Mouse (Mus musculus): Measurements from ENCODE around the gene Pomt1. TPM values are rescaled to one million over a fixed set of nuclear protein-coding genes. Genes with fewer than 3 reads are reported as not detected.
A peak's percentile ranks its signal among the peaks of the same experiment; 100 is the strongest.

Pomt1 gene
- polyA plus RNA-seq, 1 experiment from 2014 or later = 15.5 TPM

DNA sequence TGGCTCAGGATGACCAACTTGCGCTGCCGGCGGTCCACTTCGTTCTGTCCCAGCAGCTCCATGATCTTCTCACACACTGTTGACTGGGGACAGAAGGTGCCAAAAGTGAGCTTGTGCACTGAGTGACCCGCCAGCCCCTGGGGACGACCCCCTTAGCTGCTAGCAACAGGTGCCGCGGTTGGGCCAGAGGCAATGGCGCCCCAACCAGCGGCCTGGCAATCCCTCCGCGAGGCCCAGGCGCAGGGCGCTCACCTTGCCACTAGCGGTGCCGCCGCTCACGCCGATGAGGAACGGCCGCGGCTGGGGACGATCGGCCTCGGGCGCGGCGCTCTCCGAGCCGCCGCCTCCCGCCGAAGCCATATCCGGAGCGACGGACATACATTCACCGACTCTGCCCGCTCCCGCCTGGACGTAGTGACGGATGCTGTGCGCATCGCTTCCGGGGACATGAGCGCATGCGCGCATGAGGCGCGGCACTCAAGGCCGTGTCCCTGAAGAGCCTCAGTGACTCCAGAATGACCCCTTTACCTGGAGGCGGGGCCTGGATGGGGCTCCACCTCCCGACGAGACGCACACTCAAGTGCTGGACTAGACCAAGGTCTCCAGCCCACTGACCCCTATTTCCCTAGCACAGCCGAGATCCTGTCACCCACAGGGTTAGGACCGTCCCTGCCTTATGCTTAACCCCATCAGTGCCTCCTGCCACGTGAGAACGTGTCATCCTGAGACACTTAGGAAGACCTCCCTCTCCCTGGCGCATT, 23.4 kb downstream of the Pomt1 start, which contains the start of gene Uck1:
Uck1 (minus strand) TSS at position 503 of the 761 bp plus-strand sequence.
- H3K9ac ChIP-seq (replicated peaks; ENCODE audit: low read length) = peak within 1 kb of the TSS; percentile 79
- H3K36me3 ChIP-seq (replicated peaks; ENCODE audit: control insufficient read depth, insufficient read depth, low read depth, low read length) = no peaks in the 10 kb centered on the region; the same call in 1 of the 2 replicates
- WGBS = 2% methylated on average over 48 of the region's 59 CpGs
- peak within 1 kb of the TSS; percentile 74 for H3K4me3 ChIP-seq (ENCODE audit: low read depth, low read length)
- DNase-seq (ENCODE audit: low spot score) (peak; percentile 92), ATAC-seq (replicated peaks; ENCODE audit: insufficient number of reproducible peaks, low FRiP score, low TSS enrichment, low read depth) (peak; percentile 82)
- peak within 1 kb of the TSS; percentile 57 for H3K4me2 ChIP-seq (ENCODE audit: low read depth, low read length)
- H3K9me3 ChIP-seq (replicated peaks; ENCODE audit: control insufficient read depth, low read length) = no peaks in the 10 kb centered on the region
- no peaks in the 10 kb centered on the region for H3K27me3 ChIP-seq (ENCODE audit: control insufficient read depth, insufficient read depth, low read length)
- H3K27ac ChIP-seq (replicated peaks; ENCODE audit: low read depth, low read length) = 0 out of 2 replicates have a peak within 1 kb of the TSS, but pooled peaks have one; percentile 6
- peaks cover 4% of the 10 kb centered on the region; the same call in 1 of the 2 replicates for H3K4me1 ChIP-seq (ENCODE audit: control insufficient read depth, insufficient read depth, low read length)

DNA sequence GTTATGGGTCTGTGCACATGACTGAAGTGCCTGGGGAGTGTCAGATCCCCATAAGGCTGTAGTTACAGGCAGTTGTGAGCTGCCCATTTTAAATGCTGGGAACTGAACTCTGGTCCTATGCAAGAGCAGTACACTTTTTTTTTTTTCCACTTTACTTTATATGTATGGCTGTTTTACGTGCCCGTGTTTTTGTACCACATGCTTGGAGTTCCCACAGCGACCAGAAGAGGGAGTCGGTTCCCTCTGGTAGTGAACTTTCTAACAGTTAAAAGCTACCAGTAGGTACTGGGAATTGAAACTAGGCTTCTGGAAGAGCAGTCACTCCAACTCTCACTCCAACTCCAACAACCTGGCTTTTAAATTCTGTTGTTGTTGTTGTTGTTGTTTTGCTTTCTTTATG, 24.2 kb downstream of the Pomt1 start:
- no peak overlapping the region for H3K4me2 ChIP-seq (ENCODE audit: low read depth, low read length)
- ATAC-seq (replicated peaks; ENCODE audit: insufficient number of reproducible peaks, low FRiP score, low TSS enrichment, low read depth) = no peak
- WGBS = 34% methylated on average over 4 of the region's 4 CpGs
- no peaks in the 10 kb centered on the region for H3K9me3 ChIP-seq (replicated peaks; ENCODE audit: control insufficient read depth, low read length)
- no peak overlapping the region for H3K27ac ChIP-seq (replicated peaks; ENCODE audit: low read depth, low read length)
- no peaks in the 10 kb centered on the region; the same call in 1 of the 2 replicates for H3K36me3 ChIP-seq (replicated peaks; ENCODE audit: control insufficient read depth, insufficient read depth, low read depth, low read length)
- H3K4me3 ChIP-seq (ENCODE audit: low read depth, low read length) = no peak overlapping the region
- H3K27me3 ChIP-seq (ENCODE audit: control insufficient read depth, insufficient read depth, low read length) = no peaks in the 10 kb centered on the region
- DNase-seq (ENCODE audit: low spot score) = peak; percentile 56
- H3K4me1 ChIP-seq (ENCODE audit: control insufficient read depth, insufficient read depth, low read length) = peaks cover 4% of the 10 kb centered on the region; the same call in 1 of the 2 replicates
- no peak overlapping the region for H3K9ac ChIP-seq (replicated peaks; ENCODE audit: low read length)

DNA sequence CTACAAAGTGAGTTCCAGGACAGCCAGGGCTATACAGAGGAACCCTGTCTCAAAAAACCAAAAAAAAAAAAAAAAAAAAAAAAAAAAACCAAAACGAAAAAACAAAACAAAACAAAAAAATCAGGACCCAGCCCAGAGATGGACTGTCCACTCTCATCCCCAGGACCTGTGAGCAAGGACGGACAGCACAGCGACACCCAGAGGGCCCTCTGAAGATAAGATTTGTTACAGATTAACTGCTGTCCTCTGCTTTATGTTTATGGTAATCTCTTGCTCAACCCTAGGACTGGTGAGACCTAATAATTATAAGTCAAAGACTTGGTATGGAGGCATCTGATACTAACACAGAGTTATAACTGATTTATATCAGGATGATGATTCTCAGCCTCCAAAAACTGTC, 39.4 kb downstream of the Pomt1 start:
- Histone ChIP-seq H3K9me3 (replicated peaks; ENCODE audit: control insufficient read depth, low read length) (no peaks in the 10 kb centered on the region), H3K4me1 (ENCODE audit: control insufficient read depth, insufficient read depth, low read length) (no peaks in the 10 kb centered on the region), H3K27ac (replicated peaks; ENCODE audit: low read depth, low read length) (no peak overlapping the region), H3K36me3 (replicated peaks; ENCODE audit: control insufficient read depth, insufficient read depth, low read depth, low read length) (no peaks in the 10 kb centered on the region; the same call in none of the 2 replicates), H3K27me3 (ENCODE audit: control insufficient read depth, insufficient read depth, low read length) (no peaks in the 10 kb centered on the region), H3K9ac (replicated peaks; ENCODE audit: low read length) (no peak overlapping the region), H3K4me3 (ENCODE audit: low read depth, low read length) (no peak overlapping the region), H3K4me2 (ENCODE audit: low read depth, low read length) (no peak overlapping the region)
- 77% methylated on average over 3 of the region's 3 CpGs for WGBS
- no peak for ATAC-seq (replicated peaks; ENCODE audit: insufficient number of reproducible peaks, low FRiP score, low TSS enrichment, low read depth)
- DNase-seq (ENCODE audit: low spot score) = no peak

DNA sequence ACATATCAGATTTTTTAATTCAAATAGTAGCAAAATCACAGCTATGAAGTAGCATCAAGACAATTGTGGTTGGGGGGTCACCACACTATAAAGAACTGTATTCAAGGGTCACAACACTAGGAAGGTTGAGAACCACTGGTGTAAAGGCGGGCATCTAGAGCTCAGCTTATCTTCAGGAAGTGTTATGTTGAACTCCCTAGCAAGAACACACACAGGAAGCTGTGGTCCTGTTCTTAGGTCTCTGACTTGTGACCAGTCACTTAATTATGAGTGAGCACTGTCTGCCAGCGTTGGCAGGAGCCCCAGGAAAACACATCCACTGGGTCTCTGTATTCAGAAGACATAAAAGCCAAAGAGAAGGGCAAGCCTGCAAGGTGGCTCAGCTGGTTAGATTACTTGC, 45.9 kb downstream of the Pomt1 start:
- DNase-seq (ENCODE audit: low spot score) (no peak), ATAC-seq (replicated peaks; ENCODE audit: insufficient number of reproducible peaks, low FRiP score, low TSS enrichment, low read depth) (no peak)
- Histone ChIP-seq H3K4me1 (ENCODE audit: control insufficient read depth, insufficient read depth, low read length) (no peaks in the 10 kb centered on the region; the same call in 1 of the 2 replicates), H3K36me3 (replicated peaks; ENCODE audit: control insufficient read depth, insufficient read depth, low read depth, low read length) (no peaks in the 10 kb centered on the region; the same call in none of the 2 replicates), H3K27me3 (ENCODE audit: control insufficient read depth, insufficient read depth, low read length) (no peaks in the 10 kb centered on the region), H3K9me3 (replicated peaks; ENCODE audit: control insufficient read depth, low read length) (no peaks in the 10 kb centered on the region), H3K9ac (replicated peaks; ENCODE audit: low read length) (no peak overlapping the region), H3K4me3 (ENCODE audit: low read depth, low read length) (no peak overlapping the region), H3K4me2 (ENCODE audit: low read depth, low read length) (no peak overlapping the region), H3K27ac (replicated peaks; ENCODE audit: low read depth, low read length) (no peak overlapping the region; the same call in 1 of the 2 replicates)
- whole genome bisulfite sequencing = 93% methylated on average over 2 of the region's 2 CpGs

DNA sequence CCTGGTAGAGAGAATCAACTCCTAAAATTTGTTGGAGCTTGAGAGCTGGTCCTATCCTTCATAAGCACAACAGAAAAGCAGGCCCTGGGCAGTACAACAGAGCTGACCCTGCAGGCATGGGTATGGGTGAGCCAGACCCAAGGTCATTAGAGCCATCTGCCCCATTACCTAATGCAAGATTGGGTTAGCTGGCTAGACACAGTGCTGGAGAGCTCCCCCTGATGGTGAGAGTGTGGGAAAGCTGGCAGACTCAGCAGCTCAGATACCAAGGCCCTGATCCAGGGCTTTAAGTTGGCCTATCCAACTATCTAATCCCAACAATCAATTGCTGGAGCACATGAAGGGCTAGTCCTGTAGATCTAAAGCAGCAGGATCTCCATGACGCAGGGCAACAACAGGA, 46.3 kb downstream of the Pomt1 start:
- H3K36me3 ChIP-seq (replicated peaks; ENCODE audit: control insufficient read depth, insufficient read depth, low read depth, low read length) = no peaks in the 10 kb centered on the region; the same call in none of the 2 replicates
- no peak overlapping the region; the same call in 1 of the 2 replicates for H3K27ac ChIP-seq (replicated peaks; ENCODE audit: low read depth, low read length)
- 73% methylated on average over 1 of the region's 1 CpGs for WGBS
- H3K27me3 ChIP-seq (ENCODE audit: control insufficient read depth, insufficient read depth, low read length) = no peaks in the 10 kb centered on the region
- ATAC-seq (replicated peaks; ENCODE audit: insufficient number of reproducible peaks, low FRiP score, low TSS enrichment, low read depth) = no peak
- no peak overlapping the region for H3K9ac ChIP-seq (replicated peaks; ENCODE audit: low read length)
- no peaks in the 10 kb centered on the region; the same call in 1 of the 2 replicates for H3K4me1 ChIP-seq (ENCODE audit: control insufficient read depth, insufficient read depth, low read length)
- no peaks in the 10 kb centered on the region for H3K9me3 ChIP-seq (replicated peaks; ENCODE audit: control insufficient read depth, low read length)
- H3K4me2 ChIP-seq (ENCODE audit: low read depth, low read length) = no peak overlapping the region
- no peak overlapping the region for H3K4me3 ChIP-seq (ENCODE audit: low read depth, low read length)
- peak; percentile 58 for DNase-seq (ENCODE audit: low spot score)

DNA sequence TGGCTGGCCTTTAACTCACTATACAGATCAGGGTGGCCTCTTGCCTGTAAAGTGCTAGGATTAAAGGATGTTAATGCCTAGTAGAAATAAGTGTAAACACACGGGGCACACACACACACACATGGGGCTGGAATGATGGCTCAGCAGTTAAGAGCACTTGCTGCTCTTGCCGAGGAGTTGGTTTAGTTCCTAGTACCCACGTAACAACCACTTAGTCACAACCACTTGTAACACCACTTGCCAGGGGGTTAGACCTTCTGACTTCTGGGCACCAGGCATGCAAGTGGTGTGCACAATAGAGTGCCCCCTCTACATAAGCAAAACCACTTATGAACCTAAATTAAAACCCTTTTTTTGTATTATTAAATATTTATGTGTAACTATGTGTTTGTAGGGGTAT, 47.6 kb downstream of the Pomt1 start:
- DNase-seq (ENCODE audit: low spot score) (no peak), ATAC-seq (replicated peaks; ENCODE audit: insufficient number of reproducible peaks, low FRiP score, low TSS enrichment, low read depth) (no peak)
- Histone ChIP-seq H3K27me3 (ENCODE audit: control insufficient read depth, insufficient read depth, low read length) (no peaks in the 10 kb centered on the region), H3K9me3 (replicated peaks; ENCODE audit: control insufficient read depth, low read length) (no peaks in the 10 kb centered on the region), H3K27ac (replicated peaks; ENCODE audit: low read depth, low read length) (no peak overlapping the region), H3K4me3 (ENCODE audit: low read depth, low read length) (no peak overlapping the region), H3K4me1 (ENCODE audit: control insufficient read depth, insufficient read depth, low read length) (no peaks in the 10 kb centered on the region; the same call in 1 of the 2 replicates), H3K4me2 (ENCODE audit: low read depth, low read length) (no peak overlapping the region), H3K9ac (replicated peaks; ENCODE audit: low read length) (no peak overlapping the region), H3K36me3 (replicated peaks; ENCODE audit: control insufficient read depth, insufficient read depth, low read depth, low read length) (no peaks in the 10 kb centered on the region; the same call in none of the 2 replicates)
- 89% methylated on average over 3 of the region's 3 CpGs for WGBS

DNA sequence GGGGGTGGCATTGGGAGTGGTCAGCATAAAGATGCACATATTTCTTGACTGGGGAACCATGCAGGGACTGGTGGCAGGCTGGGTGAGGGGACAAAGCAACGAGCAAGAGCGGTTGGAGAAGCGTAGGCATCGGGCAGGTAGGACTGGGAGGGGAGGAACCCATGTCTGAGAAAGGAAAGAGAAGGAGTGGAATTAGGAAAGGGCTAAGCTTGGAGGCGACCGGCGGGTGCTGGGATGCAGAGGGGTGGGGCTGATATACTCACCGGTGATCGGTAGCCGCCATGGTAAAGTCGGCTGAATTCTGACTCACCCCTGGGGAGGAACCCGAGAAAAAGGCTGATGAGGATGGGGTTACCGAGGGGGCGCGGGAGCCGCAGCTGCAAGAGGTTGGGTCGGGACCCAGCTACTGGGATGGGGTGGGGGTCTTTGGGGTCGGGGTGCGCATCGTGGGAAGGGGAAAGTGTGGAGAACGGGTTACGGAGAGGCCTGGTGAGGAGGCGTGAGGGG, 51.0 kb downstream of the Pomt1 start, which contains the start of gene Golga2:
Golga2 (plus strand) TSS at position 51 of the 507 bp plus-strand sequence.
- no peaks in the 10 kb centered on the region for H3K27me3 ChIP-seq (ENCODE audit: control insufficient read depth, insufficient read depth, low read length)
- no peaks in the 10 kb centered on the region; the same call in none of the 2 replicates for H3K4me1 ChIP-seq (ENCODE audit: control insufficient read depth, insufficient read depth, low read length)
- DNase-seq (ENCODE audit: low spot score) (no peak), ATAC-seq (replicated peaks; ENCODE audit: insufficient number of reproducible peaks, low FRiP score, low TSS enrichment, low read depth) (no peak)
- H3K4me3 ChIP-seq (ENCODE audit: low read depth, low read length) = peak within 1 kb of the TSS; percentile 98
- no peaks in the 10 kb centered on the region for H3K36me3 ChIP-seq (replicated peaks; ENCODE audit: control insufficient read depth, insufficient read depth, low read depth, low read length)
- no peaks in the 10 kb centered on the region for H3K9me3 ChIP-seq (replicated peaks; ENCODE audit: control insufficient read depth, low read length)
- peak within 1 kb of the TSS; percentile 78 for H3K4me2 ChIP-seq (ENCODE audit: low read depth, low read length)
- H3K9ac ChIP-seq (replicated peaks; ENCODE audit: low read length) = peak within 1 kb of the TSS; percentile 89
- under 1% methylated on average over 23 of the region's 23 CpGs for WGBS
- H3K27ac ChIP-seq (replicated peaks; ENCODE audit: low read depth, low read length) = 0 out of 2 replicates have a peak within 1 kb of the TSS, but pooled peaks have one; percentile 13
